Mouse (Mus musculus): ENCODE measurements at regions not wholly inside any gene's neighbourhood (a gene's known extent, or its start where the extent isn't known, plus 50 kb on each side); places are given as distances from the start of the nearest gene placed in this dataset.
A peak's percentile ranks its signal among the peaks of the same experiment; 100 is the strongest.

- WGBS: 40% methylated on average over 5 of the region's 5 CpGs
- H3K4me2 ChIP-seq (ENCODE audit: low read length): no peak overlapping the region
- ATAC-seq (replicated peaks; ENCODE audit: low FRiP score, low TSS enrichment, low read depth) (no peak), DNase-seq (ENCODE audit: low spot score) (no peak)
- H3K9me3 ChIP-seq (ENCODE audit: control insufficient read depth, low read length): no peaks in the 10 kb centered on the region
- no peaks in the 10 kb centered on the region for H3K4me1 ChIP-seq (replicated peaks; ENCODE audit: control insufficient read depth, insufficient read depth, low read length)
- H3K27me3 ChIP-seq (replicated peaks; ENCODE audit: control insufficient read depth, insufficient read depth, low read length): no peaks in the 10 kb centered on the region
- H3K9ac ChIP-seq (ENCODE audit: low read length): no peak overlapping the region
- H3K36me3 ChIP-seq (ENCODE audit: control insufficient read depth, insufficient read depth, low read length): no peaks in the 10 kb centered on the region
- H3K4me3 ChIP-seq (ENCODE audit: low read depth, low read length): no peak overlapping the region
- H3K27ac ChIP-seq (ENCODE audit: low read depth): no peak overlapping the region
These were observed 194.9 kb upstream of the Acvr2a start for GRCm38 (mm10) chr2:48619042-48619441.

- Histone ChIP-seq H3K9ac (ENCODE audit: low read length) (no peak overlapping the region), H3K27me3 (replicated peaks; ENCODE audit: control insufficient read depth, insufficient read depth, low read length) (no peaks in the 10 kb centered on the region), H3K4me1 (replicated peaks; ENCODE audit: control insufficient read depth, insufficient read depth, low read length) (no peaks in the 10 kb centered on the region), H3K27ac (ENCODE audit: low read depth) (no peak overlapping the region), H3K36me3 (ENCODE audit: control insufficient read depth, insufficient read depth, low read length) (no peaks in the 10 kb centered on the region), H3K4me2 (ENCODE audit: low read length) (no peak overlapping the region), H3K9me3 (ENCODE audit: control insufficient read depth, low read length) (no peaks in the 10 kb centered on the region), H3K4me3 (ENCODE audit: low read depth, low read length) (no peak overlapping the region)
- ATAC-seq (replicated peaks; ENCODE audit: low FRiP score, low TSS enrichment, low read depth) (no peak), DNase-seq (ENCODE audit: low spot score) (no peak)
- WGBS: 75% methylated on average over 3 of the region's 3 CpGs
These were observed 193.1 kb upstream of the Acvr2a start for GRCm38 (mm10) chr2:48620815-48621214.

- Histone ChIP-seq H3K4me2 (ENCODE audit: low read length) (no peak overlapping the region), H3K27me3 (replicated peaks; ENCODE audit: control insufficient read depth, insufficient read depth, low read length) (no peaks in the 10 kb centered on the region), H3K4me3 (ENCODE audit: low read depth, low read length) (no peak overlapping the region), H3K36me3 (ENCODE audit: control insufficient read depth, insufficient read depth, low read length) (no peaks in the 10 kb centered on the region), H3K9ac (ENCODE audit: low read length) (no peak overlapping the region), H3K9me3 (ENCODE audit: control insufficient read depth, low read length) (no peaks in the 10 kb centered on the region), H3K4me1 (replicated peaks; ENCODE audit: control insufficient read depth, insufficient read depth, low read length) (no peaks in the 10 kb centered on the region), H3K27ac (ENCODE audit: low read depth) (no peak overlapping the region)
- WGBS: 90% methylated on average over 1 of the region's 1 CpGs
- ATAC-seq (replicated peaks; ENCODE audit: low FRiP score, low TSS enrichment, low read depth) (no peak), DNase-seq (ENCODE audit: low spot score) (no peak)
These were observed 191.6 kb upstream of the Acvr2a start for GRCm38 (mm10) chr2:48622316-48622715.

- no peak overlapping the region for H3K4me3 ChIP-seq (ENCODE audit: low read depth, low read length)
- ATAC-seq (replicated peaks; ENCODE audit: low FRiP score, low TSS enrichment, low read depth) (peak; percentile 66; the same call in 1 of the 2 replicates), DNase-seq (ENCODE audit: low spot score) (no peak)
- H3K36me3 ChIP-seq (ENCODE audit: control insufficient read depth, insufficient read depth, low read length): no peaks in the 10 kb centered on the region
- no peak overlapping the region for H3K9ac ChIP-seq (ENCODE audit: low read length)
- no peaks in the 10 kb centered on the region for H3K4me1 ChIP-seq (replicated peaks; ENCODE audit: control insufficient read depth, insufficient read depth, low read length)
- no peaks in the 10 kb centered on the region for H3K27me3 ChIP-seq (replicated peaks; ENCODE audit: control insufficient read depth, insufficient read depth, low read length)
- H3K27ac ChIP-seq (ENCODE audit: low read depth): no peak overlapping the region
- no peak overlapping the region for H3K4me2 ChIP-seq (ENCODE audit: low read length)
- no peaks in the 10 kb centered on the region for H3K9me3 ChIP-seq (ENCODE audit: control insufficient read depth, low read length)
- 51% methylated on average over 6 of the region's 6 CpGs for WGBS
These were observed 189.9 kb upstream of the Acvr2a start for GRCm38 (mm10) chr2:48624040-48624439.

- Histone ChIP-seq H3K4me3 (ENCODE audit: low read depth, low read length) (no peak overlapping the region), H3K4me1 (replicated peaks; ENCODE audit: control insufficient read depth, insufficient read depth, low read length) (no peaks in the 10 kb centered on the region), H3K27me3 (replicated peaks; ENCODE audit: control insufficient read depth, insufficient read depth, low read length) (no peaks in the 10 kb centered on the region), H3K27ac (ENCODE audit: low read depth) (no peak overlapping the region), H3K36me3 (ENCODE audit: control insufficient read depth, insufficient read depth, low read length) (no peaks in the 10 kb centered on the region), H3K9ac (ENCODE audit: low read length) (no peak overlapping the region), H3K9me3 (ENCODE audit: control insufficient read depth, low read length) (no peaks in the 10 kb centered on the region), H3K4me2 (ENCODE audit: low read length) (no peak overlapping the region)
- peak; percentile 62; the same call in 1 of the 2 replicates for ATAC-seq (replicated peaks; ENCODE audit: low FRiP score, low TSS enrichment, low read depth)
- WGBS: 49% methylated on average over 2 of the region's 2 CpGs
- no peak for DNase-seq (ENCODE audit: low spot score)
These were observed 189.4 kb upstream of the Acvr2a start for GRCm38 (mm10) chr2:48624461-48624860.

- Histone ChIP-seq H3K27ac (ENCODE audit: low read depth) (no peak overlapping the region), H3K4me1 (replicated peaks; ENCODE audit: control insufficient read depth, insufficient read depth, low read length) (no peaks in the 10 kb centered on the region), H3K4me2 (ENCODE audit: low read length) (no peak overlapping the region), H3K27me3 (replicated peaks; ENCODE audit: control insufficient read depth, insufficient read depth, low read length) (no peaks in the 10 kb centered on the region), H3K9ac (ENCODE audit: low read length) (no peak overlapping the region), H3K9me3 (ENCODE audit: control insufficient read depth, low read length) (no peaks in the 10 kb centered on the region), H3K4me3 (ENCODE audit: low read depth, low read length) (no peak overlapping the region), H3K36me3 (ENCODE audit: control insufficient read depth, insufficient read depth, low read length) (no peaks in the 10 kb centered on the region)
- WGBS: 45% methylated on average over 4 of the region's 4 CpGs
- no peak for DNase-seq (ENCODE audit: low spot score)
- ATAC-seq (replicated peaks; ENCODE audit: low FRiP score, low TSS enrichment, low read depth): no peak
These were observed 186.9 kb upstream of the Acvr2a start for GRCm38 (mm10) chr2:48627011-48627410.

- no peak overlapping the region for H3K4me3 ChIP-seq (ENCODE audit: low read depth, low read length)
- no peak overlapping the region for H3K27ac ChIP-seq (ENCODE audit: low read depth)
- H3K27me3 ChIP-seq (replicated peaks; ENCODE audit: control insufficient read depth, insufficient read depth, low read length): no peaks in the 10 kb centered on the region
- H3K36me3 ChIP-seq (ENCODE audit: control insufficient read depth, insufficient read depth, low read length): no peaks in the 10 kb centered on the region
- DNase-seq (ENCODE audit: low spot score) (no peak), ATAC-seq (replicated peaks; ENCODE audit: low FRiP score, low TSS enrichment, low read depth) (no peak)
- no peak overlapping the region for H3K4me2 ChIP-seq (ENCODE audit: low read length)
- H3K4me1 ChIP-seq (replicated peaks; ENCODE audit: control insufficient read depth, insufficient read depth, low read length): no peaks in the 10 kb centered on the region
- H3K9ac ChIP-seq (ENCODE audit: low read length): no peak overlapping the region
- H3K9me3 ChIP-seq (ENCODE audit: control insufficient read depth, low read length): no peaks in the 10 kb centered on the region
- 70% methylated on average over 9 of the region's 9 CpGs for WGBS
These were observed 184.5 kb upstream of the Acvr2a start for GRCm38 (mm10) chr2:48629106-48630050.

GRCm38 (mm10) chr2:48634456-48635174 lies 179.3 kb upstream of the Acvr2a start:
- no peak overlapping the region for H3K9ac ChIP-seq (ENCODE audit: low read length)
- WGBS: 74% methylated on average over 10 of the region's 10 CpGs
- H3K9me3 ChIP-seq (ENCODE audit: control insufficient read depth, low read length): no peaks in the 10 kb centered on the region
- H3K27me3 ChIP-seq (replicated peaks; ENCODE audit: control insufficient read depth, insufficient read depth, low read length): no peaks in the 10 kb centered on the region
- no peaks in the 10 kb centered on the region for H3K36me3 ChIP-seq (ENCODE audit: control insufficient read depth, insufficient read depth, low read length)
- H3K4me3 ChIP-seq (ENCODE audit: low read depth, low read length): no peak overlapping the region
- no peaks in the 10 kb centered on the region for H3K4me1 ChIP-seq (replicated peaks; ENCODE audit: control insufficient read depth, insufficient read depth, low read length)
- H3K27ac ChIP-seq (ENCODE audit: low read depth): no peak overlapping the region
- no peak for DNase-seq (ENCODE audit: low spot score)
- ATAC-seq (replicated peaks; ENCODE audit: low FRiP score, low TSS enrichment, low read depth): no peak
- H3K4me2 ChIP-seq (ENCODE audit: low read length): no peak overlapping the region

Measured in intestine, embryonic 14.5 days (tissue).